Mouse (Mus musculus): Measurements from ENCODE around the gene Efcab11. TPM values are rescaled to one million over a fixed set of nuclear protein-coding genes. Genes with fewer than 3 reads are reported as not detected.

The Efcab11 gene
- 0.28 and 0.49 TPM in 2 replicates for polyA plus RNA-seq (2012; rRNA removed)

DNA sequence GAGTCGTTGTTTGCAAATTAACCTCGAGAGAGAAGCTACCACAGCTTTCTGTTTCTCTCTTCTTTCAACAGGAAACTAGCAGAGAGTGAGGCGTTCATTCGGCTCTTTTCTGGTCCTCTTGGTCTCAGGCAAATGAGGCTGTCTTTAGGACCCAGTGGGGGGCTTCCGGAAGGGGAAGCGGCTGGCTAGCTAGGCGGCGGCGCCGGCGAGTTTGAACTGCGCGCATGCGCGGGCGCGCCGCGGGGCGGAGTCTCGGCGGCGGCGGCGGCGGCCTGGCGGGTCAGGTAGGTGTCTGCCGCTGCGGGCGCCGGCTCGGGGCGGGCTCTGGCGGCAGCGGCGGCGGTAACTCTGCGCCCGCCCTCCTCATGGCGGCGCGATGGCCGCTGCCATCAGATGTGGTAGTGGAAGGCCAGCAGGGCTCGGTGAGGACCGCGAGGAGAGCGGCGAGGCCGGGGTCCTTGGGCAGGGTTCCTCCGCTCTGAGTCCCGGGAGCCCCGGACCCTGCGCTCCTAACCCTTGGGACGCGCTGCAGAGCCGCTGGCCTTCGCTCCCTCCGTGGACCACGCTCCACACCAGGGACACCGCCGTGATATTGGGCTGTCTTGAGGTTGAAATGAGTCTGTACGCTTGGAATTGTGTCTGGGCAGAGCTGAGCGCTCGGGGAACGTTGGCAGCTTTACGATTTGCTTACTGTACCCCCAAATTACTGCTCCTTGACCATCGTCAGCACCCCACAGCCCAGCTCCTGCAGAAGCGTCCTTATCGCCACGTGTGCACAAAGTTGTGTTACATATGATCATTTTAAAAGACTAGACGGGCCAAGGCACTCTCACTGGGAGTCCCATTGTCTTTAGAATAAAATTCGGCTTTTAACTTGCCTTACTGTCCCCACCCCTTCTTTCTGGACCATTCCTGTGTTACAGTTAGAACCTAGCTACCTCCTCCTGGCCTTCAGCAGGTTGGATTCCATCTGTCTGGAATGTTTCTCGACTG lies at the start of gene Efcab11, which contains the start of gene Tdp1:
TSS of gene Efcab11 (minus strand) at position 171 of the 993 bp plus-strand sequence.
TSS of gene Tdp1 (plus strand) at position 249 of the 993 bp plus-strand sequence.

Other genes starting within 250 kb of the Efcab11 start
- 3.9 and 7.6 TPM in 2 replicates for gene Tdp1, start 78 bp upstream of the Efcab11 start, polyA plus RNA-seq (2012; rRNA removed)
- gene Kcnk13, start 80.1 kb upstream of the Efcab11 start, polyA plus RNA-seq (2012; rRNA removed) = 0.36 and 0.53 TPM in 2 replicates
- gene Psmc1, start 225.7 kb upstream of the Efcab11 start, polyA plus RNA-seq (2012; rRNA removed) = 18.5 and 24.8 TPM in 2 replicates